Mouse (Mus musculus): ENCODE measurements at regions not wholly inside any gene's neighbourhood (a gene's known extent, or its start where the extent isn't known, plus 50 kb on each side); places are given as distances from the start of the nearest gene placed in this dataset.

DNA sequence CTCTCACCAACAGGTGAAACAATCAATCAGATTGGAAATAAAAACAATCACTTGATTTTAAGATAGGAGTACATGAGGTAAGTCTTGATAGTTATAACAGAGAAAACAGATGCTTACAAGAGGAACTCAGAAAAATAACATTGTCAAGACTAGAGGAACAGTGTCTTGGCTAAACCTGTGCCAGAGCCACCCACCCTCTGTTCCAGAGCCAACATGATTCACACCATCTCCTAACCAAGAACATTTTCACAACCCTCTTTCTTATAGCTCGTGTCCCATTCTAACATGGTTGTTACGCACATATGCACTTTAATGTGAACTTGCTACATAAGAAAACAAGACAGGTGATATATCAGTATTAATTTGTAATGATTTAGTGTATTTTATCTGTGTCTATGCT, 565.6 kb downstream of the Defb40 start:
- TF ChIP-seq CTCF (IDR thresholded peaks at IDR 0.05; ENCODE audit: low read depth) (no peak), EP300 (IDR thresholded peaks at IDR 0.05; ENCODE audit: low read depth) (no peak)
